Mouse (Mus musculus): ENCODE data around the gene Nanog. TPM values are rescaled to one million over a fixed set of nuclear protein-coding genes. Genes with fewer than 3 reads are reported as not detected.

The Nanog gene
- polyA plus RNA-seq, 1 experiment from 2014 or later = 0.11 TPM

DNA sequence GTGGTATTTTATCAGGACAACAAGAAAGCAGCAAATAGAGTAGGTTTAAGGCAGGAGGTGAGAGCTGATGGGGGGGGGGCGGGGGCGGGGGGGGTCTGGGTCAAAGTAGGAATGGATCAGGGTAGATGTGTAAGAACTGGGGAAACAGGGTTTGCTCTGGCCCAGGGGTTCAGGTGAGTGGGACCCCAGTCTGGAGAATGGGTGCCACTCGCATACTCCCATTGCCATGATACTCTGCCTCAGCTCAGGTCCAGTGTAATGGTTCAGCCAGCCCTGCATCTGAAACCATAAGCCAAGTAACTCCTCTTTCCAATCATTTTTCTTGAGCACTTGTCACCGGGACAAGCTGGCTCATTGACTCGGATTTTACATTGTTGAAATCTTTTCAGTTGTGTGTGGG, 38.5 kb upstream of the Nanog start:
- Histone ChIP-seq H3K36me3 (ENCODE audit: control insufficient read depth, insufficient read depth, low read length) (no peaks in the 10 kb centered on the region), H3K4me3 (ENCODE audit: low read depth, low read length) (no peak overlapping the region), H3K9ac (ENCODE audit: low read depth, low read length) (no peak overlapping the region), H3K9me3 (ENCODE audit: control insufficient read depth, low read length) (no peaks in the 10 kb centered on the region), H3K4me1 (ENCODE audit: control insufficient read depth, insufficient read depth, low read length) (no peaks in the 10 kb centered on the region), H3K27ac (replicated peaks; ENCODE audit: low read depth, low read length) (no peak overlapping the region), H3K27me3 (replicated peaks; ENCODE audit: control insufficient read depth, insufficient read depth, low read length) (0 out of 2 replicates have a peak, but pooled peaks cover 3% of the 10 kb centered on the region), H3K4me2 (ENCODE audit: low read depth, low read length) (no peak overlapping the region)
- no peak for ATAC-seq (ENCODE audit: low read depth)
- 77% methylated on average over 5 of the region's 5 CpGs for WGBS
- no peak for DNase-seq (ENCODE audit: low spot score)

DNA sequence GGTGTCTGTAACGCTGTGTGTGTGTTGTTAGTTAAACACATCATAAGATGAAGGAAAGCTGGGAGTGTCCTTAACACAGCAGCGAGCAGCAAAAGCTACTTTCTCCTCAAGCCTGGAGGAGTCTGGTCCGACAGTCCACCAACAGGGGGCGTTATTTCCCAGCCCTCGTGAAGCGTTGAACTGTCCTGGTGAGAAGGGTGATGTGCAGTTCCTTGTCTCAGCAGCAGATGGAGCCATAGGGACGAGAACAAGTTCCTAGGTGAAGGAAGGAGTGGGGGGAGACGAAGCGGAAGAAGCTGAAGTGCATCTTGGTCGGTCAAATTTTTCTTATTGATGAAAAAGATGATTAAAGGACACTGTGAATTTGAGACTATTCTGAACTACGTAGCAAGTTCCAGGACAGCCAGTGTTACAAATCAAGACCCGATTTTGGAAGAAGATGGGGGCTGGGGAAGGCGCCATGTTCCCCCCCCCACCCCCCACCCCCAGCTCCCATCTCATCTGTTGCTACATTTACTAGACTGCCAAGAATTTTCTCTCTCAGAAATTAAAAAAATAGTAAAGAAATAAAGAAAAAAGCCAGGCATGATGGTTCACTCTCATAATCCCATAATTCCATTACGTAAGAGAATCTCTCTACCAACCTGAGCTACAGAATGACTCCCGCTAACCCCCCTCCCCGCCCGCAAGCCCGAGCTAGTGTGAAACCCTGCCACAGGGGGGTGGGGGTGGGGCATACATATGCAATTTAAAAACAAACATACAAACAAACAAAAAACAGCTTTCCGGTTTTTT, 37.7 kb upstream of the Nanog start:
- peak; percentile 94 for ATAC-seq (ENCODE audit: low read depth)
- H3K36me3 ChIP-seq (ENCODE audit: control insufficient read depth, insufficient read depth, low read length) = no peaks in the 10 kb centered on the region

DNA sequence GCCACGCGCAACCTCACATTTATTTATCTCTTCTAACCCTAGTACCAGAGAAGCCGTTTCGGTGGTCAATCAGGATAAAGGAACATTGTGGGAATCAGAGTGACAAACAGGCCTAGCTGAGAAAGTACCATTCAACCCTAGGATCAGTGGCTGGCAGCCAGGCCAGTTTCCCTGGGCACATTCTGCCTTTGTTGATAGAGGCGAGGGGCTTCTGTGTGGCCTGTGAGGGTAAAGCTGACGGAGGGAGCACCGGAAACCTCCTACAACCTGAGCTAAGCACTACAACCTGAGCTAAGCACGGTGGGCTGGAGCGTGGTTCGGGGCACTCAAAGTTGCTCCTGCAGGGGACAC, 37.1 kb upstream of the Nanog start:
- 30% methylated on average over 10 of the region's 10 CpGs for WGBS
- Histone ChIP-seq H3K9ac (ENCODE audit: low read depth, low read length) (peak overlapping the region; percentile 54; the same call in 1 of the 2 replicates), H3K27me3 (replicated peaks; ENCODE audit: control insufficient read depth, insufficient read depth, low read length) (no peaks in the 10 kb centered on the region), H3K27ac (replicated peaks; ENCODE audit: low read depth, low read length) (no peak overlapping the region), H3K36me3 (ENCODE audit: control insufficient read depth, insufficient read depth, low read length) (no peaks in the 10 kb centered on the region), H3K4me3 (ENCODE audit: low read depth, low read length) (peak overlapping the region; percentile 42), H3K9me3 (ENCODE audit: control insufficient read depth, low read length) (no peaks in the 10 kb centered on the region), H3K4me1 (ENCODE audit: control insufficient read depth, insufficient read depth, low read length) (no peaks in the 10 kb centered on the region), H3K4me2 (ENCODE audit: low read depth, low read length) (peak overlapping the region; percentile 63)
- ATAC-seq (ENCODE audit: low read depth) (no peak), DNase-seq (ENCODE audit: low spot score) (no peak)

More for the DNA sequence above, 37.7 kb upstream of the Nanog start:
- H3K9me3 ChIP-seq (ENCODE audit: control insufficient read depth, low read length) = no peaks in the 10 kb centered on the region
- DNase-seq (ENCODE audit: low spot score) = peak; percentile 96
- WGBS = 5% methylated on average over 19 of the region's 19 CpGs
- H3K27ac ChIP-seq (replicated peaks; ENCODE audit: low read depth, low read length) = no peak overlapping the region
- H3K27me3 ChIP-seq (replicated peaks; ENCODE audit: control insufficient read depth, insufficient read depth, low read length) = 0 out of 2 replicates have a peak, but pooled peaks cover 2% of the 10 kb centered on the region
- peak overlapping the region; percentile 42 for H3K4me3 ChIP-seq (ENCODE audit: low read depth, low read length)
- peak overlapping the region; percentile 63 for H3K4me2 ChIP-seq (ENCODE audit: low read depth, low read length)
- H3K9ac ChIP-seq (ENCODE audit: low read depth, low read length) = peak overlapping the region; percentile 54
- no peaks in the 10 kb centered on the region for H3K4me1 ChIP-seq (ENCODE audit: control insufficient read depth, insufficient read depth, low read length)

DNA sequence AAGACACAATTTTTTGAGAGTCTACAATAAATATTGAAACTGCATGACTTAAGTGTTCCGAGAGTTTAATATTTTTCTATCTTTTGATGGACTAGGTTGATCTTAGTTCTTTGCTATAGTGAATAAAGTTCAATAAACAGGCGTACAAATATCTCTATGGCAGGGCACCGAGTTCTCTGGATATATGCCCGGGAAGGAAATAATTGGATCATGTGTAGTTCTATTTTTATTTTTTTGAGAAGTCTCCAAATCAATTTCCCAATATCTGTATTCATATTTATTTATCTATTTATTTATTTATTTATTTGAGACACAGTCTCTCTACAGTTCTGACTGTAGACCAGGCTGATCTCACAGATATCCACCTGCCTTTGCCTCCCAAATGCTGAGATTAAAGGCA, 36.4 kb upstream of the Nanog start:
- no peak overlapping the region for H3K4me3 ChIP-seq (ENCODE audit: low read depth, low read length)
- ATAC-seq (ENCODE audit: low read depth) (no peak), DNase-seq (ENCODE audit: low spot score) (no peak)
- H3K27me3 ChIP-seq (replicated peaks; ENCODE audit: control insufficient read depth, insufficient read depth, low read length) = no peaks in the 10 kb centered on the region
- H3K9ac ChIP-seq (ENCODE audit: low read depth, low read length) = no peak overlapping the region
- no peak overlapping the region for H3K27ac ChIP-seq (replicated peaks; ENCODE audit: low read depth, low read length)
- H3K9me3 ChIP-seq (ENCODE audit: control insufficient read depth, low read length) = no peaks in the 10 kb centered on the region
- no peaks in the 10 kb centered on the region for H3K36me3 ChIP-seq (ENCODE audit: control insufficient read depth, insufficient read depth, low read length)
- H3K4me1 ChIP-seq (ENCODE audit: control insufficient read depth, insufficient read depth, low read length) = no peaks in the 10 kb centered on the region
- no peak overlapping the region for H3K4me2 ChIP-seq (ENCODE audit: low read depth, low read length)
- 82% methylated on average over 4 of the region's 4 CpGs for WGBS

DNA sequence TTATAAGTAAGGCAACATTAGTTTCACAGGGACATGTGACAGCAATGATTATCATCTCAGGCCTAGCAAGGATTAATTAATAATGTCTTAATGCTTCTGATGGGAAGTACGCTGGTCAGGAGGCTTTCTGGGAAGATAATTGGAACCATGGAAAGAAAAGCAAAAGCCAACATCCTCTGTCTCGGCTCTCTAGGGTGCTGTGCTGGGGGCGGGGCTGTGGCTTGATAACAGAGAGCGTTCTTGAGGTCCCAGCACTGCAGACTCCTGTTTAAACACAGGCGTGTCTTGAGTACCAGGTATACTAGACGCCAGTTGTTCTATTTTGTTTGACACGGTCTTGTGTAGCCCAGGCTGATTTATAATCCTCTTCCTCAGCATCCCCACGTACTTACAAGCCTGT, 34.5 kb upstream of the Nanog start:
- Histone ChIP-seq H3K36me3 (ENCODE audit: control insufficient read depth, insufficient read depth, low read length) (no peaks in the 10 kb centered on the region), H3K9ac (ENCODE audit: low read depth, low read length) (no peak overlapping the region), H3K4me1 (ENCODE audit: control insufficient read depth, insufficient read depth, low read length) (no peaks in the 10 kb centered on the region), H3K27ac (replicated peaks; ENCODE audit: low read depth, low read length) (no peak overlapping the region), H3K27me3 (replicated peaks; ENCODE audit: control insufficient read depth, insufficient read depth, low read length) (no peaks in the 10 kb centered on the region), H3K9me3 (ENCODE audit: control insufficient read depth, low read length) (no peaks in the 10 kb centered on the region), H3K4me3 (ENCODE audit: low read depth, low read length) (no peak overlapping the region), H3K4me2 (ENCODE audit: low read depth, low read length) (no peak overlapping the region)
- DNase-seq (ENCODE audit: low spot score) (no peak), ATAC-seq (ENCODE audit: low read depth) (no peak)
- 62% methylated on average over 8 of the region's 8 CpGs for WGBS

DNA sequence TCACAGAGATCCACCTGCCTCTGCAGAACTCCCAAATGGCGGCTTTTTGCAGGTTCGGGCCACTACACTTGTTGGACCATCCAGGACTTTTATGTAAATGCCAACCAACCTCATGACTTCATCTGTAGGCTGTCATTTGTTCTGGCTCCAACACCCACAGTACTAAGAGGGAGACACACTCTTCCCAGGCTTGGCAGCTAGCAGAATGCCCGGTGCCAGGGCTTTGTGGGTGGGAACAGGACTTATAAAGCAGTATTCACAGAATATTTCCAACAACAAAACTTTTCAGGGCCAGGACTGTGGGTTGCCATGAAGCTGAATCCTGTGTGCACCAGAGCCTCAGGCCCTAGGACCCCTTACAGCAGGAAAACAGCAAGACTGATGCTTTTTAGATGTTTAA, 24.6 kb upstream of the Nanog start:
- H3K4me1 ChIP-seq (ENCODE audit: control insufficient read depth, insufficient read depth, low read length) = no peaks in the 10 kb centered on the region
- ATAC-seq (ENCODE audit: low read depth) (no peak), DNase-seq (ENCODE audit: low spot score) (no peak)
- WGBS = 80% methylated on average over 3 of the region's 3 CpGs
- H3K27ac ChIP-seq (replicated peaks; ENCODE audit: low read depth, low read length) = no peak overlapping the region
- H3K4me3 ChIP-seq (ENCODE audit: low read depth, low read length) = no peak overlapping the region
- H3K36me3 ChIP-seq (ENCODE audit: control insufficient read depth, insufficient read depth, low read length) = no peaks in the 10 kb centered on the region
- no peak overlapping the region for H3K4me2 ChIP-seq (ENCODE audit: low read depth, low read length)
- H3K9ac ChIP-seq (ENCODE audit: low read depth, low read length) = no peak overlapping the region
- H3K27me3 ChIP-seq (replicated peaks; ENCODE audit: control insufficient read depth, insufficient read depth, low read length) = no peaks in the 10 kb centered on the region
- no peaks in the 10 kb centered on the region for H3K9me3 ChIP-seq (ENCODE audit: control insufficient read depth, low read length)

DNA sequence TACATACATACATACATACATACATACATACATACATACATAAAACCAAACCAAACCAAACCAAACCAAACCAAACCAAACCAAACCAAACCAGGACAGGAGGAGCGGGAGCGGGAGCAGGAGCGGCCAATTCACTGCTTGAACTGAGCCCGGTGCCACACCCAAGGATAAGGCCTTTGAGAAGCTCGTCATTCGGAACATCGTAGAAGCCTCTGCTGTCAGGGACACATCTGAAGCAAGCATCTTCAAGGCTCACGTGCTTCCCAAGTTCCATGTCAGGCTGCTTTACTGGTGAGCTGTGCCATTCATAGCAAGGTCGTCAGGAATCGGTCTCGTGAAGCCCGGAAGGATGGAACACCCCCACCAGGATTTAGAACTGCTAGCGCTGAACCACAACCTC, 20.6 kb upstream of the Nanog start:
- Histone ChIP-seq H3K27ac (replicated peaks; ENCODE audit: low read depth, low read length) (no peak overlapping the region), H3K9me3 (ENCODE audit: control insufficient read depth, low read length) (no peaks in the 10 kb centered on the region), H3K4me3 (ENCODE audit: low read depth, low read length) (no peak overlapping the region), H3K9ac (ENCODE audit: low read depth, low read length) (no peak overlapping the region), H3K27me3 (replicated peaks; ENCODE audit: control insufficient read depth, insufficient read depth, low read length) (no peaks in the 10 kb centered on the region), H3K36me3 (ENCODE audit: control insufficient read depth, insufficient read depth, low read length) (no peaks in the 10 kb centered on the region), H3K4me1 (ENCODE audit: control insufficient read depth, insufficient read depth, low read length) (no peaks in the 10 kb centered on the region), H3K4me2 (ENCODE audit: low read depth, low read length) (no peak overlapping the region)
- ATAC-seq (ENCODE audit: low read depth) = no peak
- WGBS = 91% methylated on average over 13 of the region's 13 CpGs
- no peak for DNase-seq (ENCODE audit: low spot score)

DNA sequence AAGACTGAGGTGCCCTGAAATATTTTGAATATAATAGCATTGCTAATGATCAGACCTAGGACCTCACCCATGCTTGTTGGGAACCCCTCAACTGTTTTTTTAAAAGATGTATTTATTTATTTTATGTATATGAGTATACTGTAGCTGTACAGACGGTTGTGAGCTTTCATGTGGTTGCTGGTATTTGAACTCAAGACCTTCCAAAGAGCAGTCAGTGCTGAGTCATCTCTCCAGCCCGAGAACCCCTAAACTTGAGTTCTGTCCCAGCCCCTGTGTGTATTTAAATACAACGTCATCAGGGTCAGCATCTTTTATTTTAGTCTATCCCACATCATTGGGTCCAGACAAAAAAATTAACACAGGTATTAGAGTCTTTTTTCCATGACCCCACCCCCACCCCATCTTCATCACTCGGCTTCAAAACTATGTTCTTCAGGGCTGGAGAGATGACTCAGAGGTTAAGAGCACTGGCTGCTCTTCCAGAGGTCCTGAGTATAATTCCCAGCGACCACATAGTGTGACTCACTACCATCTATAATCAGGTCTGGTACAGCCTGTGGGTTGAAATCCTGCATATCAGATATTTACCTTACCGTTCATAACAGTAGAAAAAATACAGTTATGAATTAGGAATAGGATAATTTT, 17.8 kb upstream of the Nanog start:
- H3K4me1 ChIP-seq (ENCODE audit: control insufficient read depth, insufficient read depth, low read length) = no peaks in the 10 kb centered on the region
- H3K27me3 ChIP-seq (replicated peaks; ENCODE audit: control insufficient read depth, insufficient read depth, low read length) = no peaks in the 10 kb centered on the region
- no peaks in the 10 kb centered on the region for H3K9me3 ChIP-seq (ENCODE audit: control insufficient read depth, low read length)
- H3K4me2 ChIP-seq (ENCODE audit: low read depth, low read length) = no peak overlapping the region
- no peak overlapping the region for H3K27ac ChIP-seq (replicated peaks; ENCODE audit: low read depth, low read length)
- ATAC-seq (ENCODE audit: low read depth) = no peak
- H3K4me3 ChIP-seq (ENCODE audit: low read depth, low read length) = no peak overlapping the region
- H3K9ac ChIP-seq (ENCODE audit: low read depth, low read length) = no peak overlapping the region
- H3K36me3 ChIP-seq (ENCODE audit: control insufficient read depth, insufficient read depth, low read length) = no peaks in the 10 kb centered on the region
- no peak for DNase-seq (ENCODE audit: low spot score)
- 81% methylated on average over 6 of the region's 6 CpGs for WGBS

DNA sequence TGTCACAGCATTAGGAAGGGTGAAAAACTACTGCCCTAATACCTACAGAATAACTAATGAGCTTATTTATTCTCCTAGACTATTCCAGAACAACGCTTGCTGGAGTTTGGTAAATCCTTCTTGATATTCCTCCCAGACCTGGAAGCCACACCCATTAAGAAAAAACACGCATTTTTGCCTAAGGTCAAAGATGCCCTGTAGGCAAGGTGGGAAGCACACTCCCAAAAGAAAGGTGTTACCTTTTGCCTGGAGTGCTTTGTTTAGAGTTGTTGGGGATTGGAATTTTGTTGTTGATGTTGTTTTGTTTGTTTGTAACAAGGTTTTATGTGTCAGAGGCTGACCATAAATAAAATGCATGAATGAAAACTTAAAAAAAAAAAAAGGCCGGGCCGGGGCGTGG, 17.2 kb upstream of the Nanog start:
- ATAC-seq (ENCODE audit: low read depth) (no peak), DNase-seq (ENCODE audit: low spot score) (no peak)
- Histone ChIP-seq H3K9me3 (ENCODE audit: control insufficient read depth, low read length) (no peaks in the 10 kb centered on the region), H3K4me2 (ENCODE audit: low read depth, low read length) (no peak overlapping the region), H3K36me3 (ENCODE audit: control insufficient read depth, insufficient read depth, low read length) (no peaks in the 10 kb centered on the region), H3K27me3 (replicated peaks; ENCODE audit: control insufficient read depth, insufficient read depth, low read length) (no peaks in the 10 kb centered on the region), H3K4me1 (ENCODE audit: control insufficient read depth, insufficient read depth, low read length) (no peaks in the 10 kb centered on the region), H3K9ac (ENCODE audit: low read depth, low read length) (no peak overlapping the region), H3K27ac (replicated peaks; ENCODE audit: low read depth, low read length) (no peak overlapping the region), H3K4me3 (ENCODE audit: low read depth, low read length) (no peak overlapping the region)
- WGBS = 88% methylated on average over 5 of the region's 5 CpGs
